Mouse (Mus musculus) kidney, adult 2 months (tissue): ENCODE results near the gene Arvcf.

Experiments
- CTCF ChIP-seq: fragments of 200-500 bp; conservative IDR thresholded peaks from 2 replicates; pipeline ENCODE4 v1.5.1; 2011; ENCODE audit warnings: low read depth, mild to moderate bottlenecking, control low read depth, low read length, moderate library complexity, mixed read lengths; ENCODE audit not compliant: insufficient read depth, insufficient read length
- POLR2A ChIP-seq: fragments of 200-500 bp; IDR thresholded peaks from one replicate; pipeline ENCODE4 v1.6.1; 2011; ENCODE audit warnings: low read depth, low read length, control low read depth

DNA sequence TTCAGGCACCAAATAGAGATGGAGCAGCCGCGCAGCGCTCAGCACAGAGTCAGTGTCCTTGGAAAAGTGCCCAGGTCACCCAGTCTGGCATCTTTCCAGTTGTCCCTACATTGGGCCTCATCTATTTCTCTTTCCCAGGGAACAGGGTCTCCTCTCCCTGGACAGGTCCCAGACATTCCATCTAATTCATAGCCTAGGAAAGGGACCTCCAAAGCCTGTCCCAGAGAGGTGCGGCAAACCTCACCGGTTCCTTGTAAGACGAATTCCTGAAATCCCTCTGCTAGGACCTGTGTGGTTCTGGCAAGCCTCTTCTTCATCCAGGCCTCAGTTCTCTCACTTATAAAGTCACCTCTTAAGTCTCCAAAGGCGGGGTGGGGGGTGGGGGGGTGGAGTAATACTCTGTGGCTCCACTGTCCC lies 47.6 kb downstream of the Arvcf start:
- TF ChIP-seq CTCF (no peak), POLR2A (no peak)
